Mouse (Mus musculus) gastrocnemius, adult 8-10 months (tissue): ENCODE data around the gene Tbrg4. TPM values are rescaled to one million over a fixed set of nuclear protein-coding genes. Genes with fewer than 3 reads are reported as not detected.
"Not testable (repeated sequence)": the region's sequence is repeated elsewhere in the genome, so short reads cannot be mapped to it uniquely, and the experiment has no call there.

Source experiments
- DNase-seq, 2 experiments: peaks; one replicate each; pipeline ENCODE4 v3.0.0; 2022; ENCODE audit warnings: low spot score in 2 of 2
- total RNA-seq, 4 experiments: library from RNA; stranded (reverse); gene quantifications; 2 replicates each; pipeline ENCODE4 v1.2.4; 2022

The Tbrg4 gene
- 10 to 100 TPM; 53.8 to 63.0 (median 61.0) TPM for total RNA-seq

GRCm38 (mm10) chr11:6625478-6626387, at the start of gene Tbrg4:
TSS of gene Tbrg4 (minus strand) at chr11:6626067.
- DNase-seq, result peak; percentile 86 to 90

GRCm38 (mm10) chr11:6675402-6675801, 49.5 kb upstream of the Tbrg4 start:
- no peak for DNase-seq

DNA sequence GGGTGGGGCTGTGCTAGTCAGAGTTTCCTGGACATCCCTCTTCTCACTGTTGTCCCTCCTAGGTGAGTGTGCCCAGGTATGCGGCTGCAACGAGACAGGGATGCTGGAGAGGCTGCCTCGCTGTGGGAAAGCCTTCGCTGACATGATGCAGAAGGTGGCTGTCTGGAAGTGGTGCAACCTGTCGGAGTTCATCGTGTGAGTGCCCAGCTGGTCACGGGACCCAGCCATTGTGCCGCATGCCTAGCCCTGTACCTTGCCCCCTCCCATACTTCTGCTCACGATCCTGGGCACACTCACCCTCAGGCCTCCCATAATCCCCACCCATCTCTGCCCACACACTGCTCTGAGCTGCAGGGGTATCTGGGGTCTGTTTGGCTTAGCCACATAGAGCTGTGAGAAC, 48.8 kb upstream of the Tbrg4 start:
- no peak for DNase-seq

GRCm38 (mm10) chr11:6670826-6671225, 45.0 kb upstream of the Tbrg4 start:
- DNase-seq, result no peak

- no peak for DNase-seq
These were observed 44.2 kb upstream of the Tbrg4 start for GRCm38 (mm10) chr11:6670044-6670443.

DNA sequence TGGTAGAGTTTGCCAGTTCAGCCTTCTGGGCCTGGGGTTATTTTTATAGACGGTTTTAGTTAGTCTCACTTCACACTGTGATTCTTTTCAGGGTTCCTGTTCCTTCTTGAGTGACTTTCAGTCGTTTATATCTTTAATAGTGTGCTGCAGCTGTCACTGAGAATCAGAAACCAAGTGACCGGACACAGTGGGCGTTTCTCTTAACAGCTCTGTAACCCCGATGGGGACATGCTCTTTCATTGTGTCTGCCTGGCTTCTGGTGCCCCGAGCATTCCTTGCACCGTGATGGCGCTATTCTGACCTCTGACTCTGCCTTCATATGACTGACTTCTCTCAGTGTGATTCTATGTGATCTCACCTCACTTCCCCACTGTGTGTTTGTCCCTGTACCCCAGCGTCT, 43.2 kb upstream of the Tbrg4 start:
- no peak for DNase-seq

DNA sequence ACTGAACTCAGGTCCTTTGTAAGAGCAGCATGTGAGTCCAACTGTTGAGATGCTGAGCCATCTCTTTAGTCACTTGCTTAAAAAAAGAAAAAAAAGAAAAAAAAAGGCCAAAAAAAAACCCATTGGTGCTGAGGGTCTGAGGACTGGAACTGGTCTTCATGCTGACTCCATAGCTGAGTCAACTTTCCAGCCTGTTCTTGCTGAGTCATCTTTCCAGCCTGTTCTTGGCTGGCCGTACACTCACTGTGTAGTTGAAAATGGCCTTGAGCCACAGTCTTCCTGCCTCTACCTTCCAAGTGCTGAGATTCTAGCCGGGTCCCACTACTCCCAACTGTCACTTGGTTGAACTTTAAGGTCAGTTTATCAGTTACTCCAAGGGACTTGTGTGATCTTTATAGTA, 40.8 kb upstream of the Tbrg4 start:
- no peak for DNase-seq

GRCm38 (mm10) chr11:6661206-6661605, 35.3 kb upstream of the Tbrg4 start:
- DNase-seq, result no peak

GRCm38 (mm10) chr11:6658271-6658670, 32.4 kb upstream of the Tbrg4 start, which contains the start of gene Ramp3:
TSS of gene Ramp3 (plus strand) at chr11:6658521.
- DNase-seq, result no peak

- peak; percentile 32 to 38 for DNase-seq
These were observed 29.0 kb upstream of the Tbrg4 start for GRCm38 (mm10) chr11:6654903-6655302.

- not testable (repeated sequence) for DNase-seq
These were observed 27.1 kb upstream of the Tbrg4 start for GRCm38 (mm10) chr11:6652978-6653377.

DNA sequence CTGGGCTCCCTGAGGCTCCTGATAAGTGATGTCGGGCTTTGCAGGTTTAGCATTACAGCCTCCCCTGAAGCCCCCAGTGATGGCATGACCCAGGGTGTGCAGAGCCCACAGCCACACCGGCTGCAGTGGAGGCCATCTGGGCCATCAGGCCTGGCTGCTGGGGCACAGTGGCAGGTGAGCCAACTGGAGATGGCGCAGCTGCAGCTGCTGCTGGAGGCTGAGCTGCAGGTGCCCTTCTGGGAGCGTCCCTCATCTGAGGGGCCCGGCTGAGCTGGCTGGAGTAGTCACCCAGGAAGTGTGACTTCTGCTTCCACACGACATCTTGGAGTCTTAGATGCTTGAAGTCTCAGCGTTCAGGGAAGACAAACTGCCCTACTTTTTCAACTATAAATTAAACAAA, 24.7 kb upstream of the Tbrg4 start:
- no peak for DNase-seq

DNA sequence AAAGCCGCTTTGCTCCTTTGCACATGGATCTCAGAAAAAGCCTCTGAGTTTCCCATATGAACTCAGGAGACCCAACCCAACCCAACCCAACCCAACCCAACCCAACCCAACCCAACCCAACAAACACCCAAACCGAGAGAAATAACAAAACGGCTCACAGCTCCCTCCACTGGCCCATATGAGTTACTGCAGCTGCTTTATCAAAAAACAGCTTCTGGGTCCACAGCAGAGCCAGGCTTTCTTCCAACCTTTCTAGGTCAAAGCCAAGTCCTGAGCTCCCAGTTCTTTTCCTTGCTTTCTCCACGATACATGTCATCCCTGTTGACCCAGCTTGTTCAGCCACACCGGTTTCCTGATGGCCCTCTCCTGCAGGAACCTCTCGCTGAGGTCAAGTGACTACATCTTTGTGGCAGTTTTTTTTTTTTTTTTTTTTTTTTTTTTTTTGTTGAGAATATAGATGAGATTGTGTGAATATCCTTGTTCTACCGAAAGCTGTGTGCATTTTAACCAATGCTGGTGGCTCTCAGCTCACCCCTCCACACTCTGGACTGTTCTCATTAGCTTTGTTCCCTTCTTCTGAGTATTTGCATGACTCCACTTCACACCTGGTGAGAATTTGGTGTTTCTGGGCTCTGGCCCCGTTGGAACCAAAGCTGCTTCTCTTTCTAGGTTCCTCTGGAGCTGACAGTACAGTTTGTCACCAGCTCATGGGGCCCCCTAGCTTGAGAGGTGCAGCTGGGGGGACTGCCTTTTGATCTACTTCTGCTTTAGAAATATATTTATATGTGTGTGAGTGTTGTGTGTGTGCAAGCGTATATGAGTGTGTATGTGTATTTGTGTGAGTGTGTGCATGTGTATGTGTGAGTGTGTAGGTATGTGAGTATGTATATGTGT, 22.2 kb upstream of the Tbrg4 start:
- DNase-seq, result no peak

GRCm38 (mm10) chr11:6644566-6644965, 18.7 kb upstream of the Tbrg4 start:
- no peak for DNase-seq

DNA sequence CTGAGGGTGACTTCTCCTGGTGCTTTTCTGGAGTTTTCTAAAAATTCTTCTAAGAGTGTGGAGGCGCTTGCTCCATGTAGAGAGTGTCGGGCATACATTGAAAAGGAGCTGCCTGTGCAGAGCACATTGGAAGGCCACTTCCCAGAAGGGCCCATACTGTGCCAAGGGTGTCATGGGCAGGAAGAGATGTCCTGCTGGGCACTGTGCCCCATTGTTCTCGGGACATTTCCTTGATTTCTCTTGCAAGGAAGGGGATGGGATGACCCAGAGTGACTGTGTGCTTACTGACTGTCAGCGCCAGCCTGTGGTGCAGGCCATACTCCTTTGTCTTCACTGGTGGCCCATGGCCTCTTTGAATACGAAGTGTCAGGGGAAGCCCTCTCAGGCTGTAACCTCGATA, 13.2 kb upstream of the Tbrg4 start:
- DNase-seq, result no peak

DNA sequence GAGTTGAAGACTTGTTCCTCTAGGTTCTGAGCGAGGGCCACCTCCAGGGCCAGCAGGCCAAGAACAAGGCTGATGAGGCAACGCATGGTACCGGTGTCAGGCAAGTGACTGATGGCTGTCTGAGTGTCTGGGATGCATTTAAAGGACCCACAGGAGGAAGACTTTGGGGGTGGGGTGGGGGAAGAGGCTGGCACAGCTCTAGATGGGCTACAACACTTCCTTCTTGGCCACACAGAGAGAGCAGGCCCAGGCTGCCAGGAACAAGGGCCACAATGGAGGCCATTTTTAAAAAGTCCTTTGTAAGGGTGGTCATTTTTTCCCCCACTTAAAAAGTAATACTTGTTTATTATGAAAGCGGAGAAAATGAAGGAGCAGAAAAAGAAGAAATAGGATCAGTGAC, 12.7 kb upstream of the Tbrg4 start, which contains the start of gene Wap:
Wap (minus strand) TSS at position 101 of the 400 bp plus-strand sequence.
- DNase-seq, result no peak

DNA sequence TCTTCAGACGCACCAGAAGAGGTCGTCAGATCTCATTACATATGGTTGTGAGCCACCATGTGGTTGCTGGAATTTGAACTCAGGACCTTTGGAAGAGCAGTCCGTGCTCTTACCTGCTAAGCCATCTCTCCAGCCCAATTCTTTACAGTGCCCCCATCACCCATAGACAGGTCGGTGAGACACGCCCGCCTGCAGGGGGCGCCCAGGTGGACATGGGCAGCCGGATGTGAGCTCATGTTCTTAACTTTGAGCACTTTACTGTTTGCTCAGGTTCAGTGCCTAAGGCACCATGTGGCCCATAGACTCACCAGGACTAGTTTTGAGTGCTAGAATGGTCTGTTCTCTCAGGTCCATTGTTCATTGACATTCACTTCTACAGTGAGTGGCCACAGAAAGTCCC, 10.3 kb upstream of the Tbrg4 start:
- DNase-seq, result no peak

DNA sequence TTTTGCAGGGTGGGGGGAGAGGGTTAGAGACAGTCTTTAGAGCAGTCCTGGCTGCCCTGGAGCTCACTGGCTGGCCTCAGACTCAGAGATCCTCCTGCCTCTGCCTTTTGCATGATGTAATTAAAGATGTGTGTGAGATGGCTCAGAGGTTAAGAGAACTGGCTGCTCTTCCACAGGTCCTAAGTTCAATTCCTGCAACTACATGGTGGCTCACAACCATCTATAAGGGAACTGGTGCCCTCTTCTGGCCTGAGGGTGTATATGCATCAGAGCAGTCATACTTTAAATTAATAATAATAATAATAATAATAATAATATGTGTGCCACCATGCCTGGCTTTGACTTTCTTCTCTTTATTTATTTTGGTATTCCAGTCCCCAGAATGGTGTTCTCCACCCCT, 3.8 kb upstream of the Tbrg4 start:
- no peak for DNase-seq

GRCm38 (mm10) chr11:6628568-6628967, 2.7 kb upstream of the Tbrg4 start:
- DNase-seq, result no peak

DNA sequence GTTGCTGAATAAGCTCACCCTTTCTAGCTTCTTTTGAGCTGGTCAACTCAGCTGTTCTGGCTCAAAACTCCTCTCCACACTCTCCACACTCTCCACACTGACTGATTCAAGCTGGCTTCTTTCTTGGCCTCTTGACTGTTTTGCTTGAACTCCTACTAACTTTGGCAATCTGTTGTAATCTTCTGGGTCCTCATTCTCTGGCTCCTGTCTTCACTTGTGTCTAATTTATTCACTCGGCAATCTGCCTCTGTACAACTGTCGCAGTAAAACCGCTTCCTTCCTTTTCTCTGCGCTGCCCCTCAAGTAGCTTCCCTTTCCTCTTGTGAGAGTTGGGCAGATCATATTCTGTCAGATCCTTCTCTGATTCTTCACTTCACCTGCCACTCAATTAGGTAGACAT, 1.9 kb upstream of the Tbrg4 start:
- DNase-seq, result no peak

DNA sequence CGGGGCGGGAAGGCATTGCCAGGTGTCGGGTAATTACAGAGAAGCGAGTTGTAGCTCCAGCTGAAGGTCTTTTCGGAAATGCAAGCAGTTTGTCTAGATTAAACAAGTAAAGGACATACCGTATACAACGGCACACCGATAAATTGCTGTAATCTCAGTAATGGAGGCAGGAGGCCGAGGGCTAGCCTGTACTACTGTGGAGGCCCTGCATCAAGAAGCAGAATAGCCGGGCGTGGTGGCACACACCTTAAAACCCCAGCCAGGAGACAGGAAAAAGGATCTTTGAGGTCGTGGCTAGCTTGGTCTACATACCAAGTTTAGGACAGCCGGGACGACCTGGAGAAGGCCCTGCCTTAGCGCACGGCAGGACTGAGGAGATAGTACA, 513 bp upstream of the Tbrg4 start:
- no peak for DNase-seq
